Mouse (Mus musculus): ENCODE results near the gene Fam169b. TPM values are rescaled to one million over a fixed set of nuclear protein-coding genes. Genes with fewer than 3 reads are reported as not detected.
A peak's percentile ranks its signal among the peaks of the same experiment; 100 is the strongest.
"Not testable (repeated sequence)": the region's sequence is repeated elsewhere in the genome, so short reads cannot be mapped to it uniquely, and the experiment has no call there.

Fam169b gene
- polyA plus RNA-seq, 1 experiment, result 0.86 TPM

- H3K27me3 ChIP-seq (replicated peaks), result peaks cover 19% of the 10 kb centered on the region
- no peaks in the 10 kb centered on the region for H3K36me3 ChIP-seq (replicated peaks; ENCODE audit: low read length)
- H3K4me3 ChIP-seq (replicated peaks), result no peak overlapping the region
- H3K9me3 ChIP-seq, result no peaks in the 10 kb centered on the region
- H3K4me1 ChIP-seq, result peaks cover 17% of the 10 kb centered on the region
- no peak for TF ChIP-seq GATA1 (IDR thresholded peaks at IDR 0.05; ENCODE audit: borderline replicate concordance, low read length)
- TF ChIP-seq FLI1 (IDR thresholded peaks at IDR 0.05; ENCODE audit: low read length), result no peak
Measured at GRCm38 (mm10) chr7:68274951-68275350, 1.3 kb downstream of the Fam169b start.

- not testable (repeated sequence) for H3K36me3 ChIP-seq (replicated peaks; ENCODE audit: low read length); H3K9me3 ChIP-seq
- Histone ChIP-seq H3K27me3 (replicated peaks) (peaks cover 19% of the 10 kb centered on the region), H3K4me1 (peaks cover 17% of the 10 kb centered on the region), H3K4me3 (replicated peaks) (peak overlapping the region; percentile 92)
Measured at GRCm38 (mm10) chr7:68275445-68275837, 1.8 kb downstream of the Fam169b start.

GRCm38 (mm10) chr7:68275838-68276731 is 2.4 kb downstream of the Fam169b start:
- H3K36me3 ChIP-seq (replicated peaks; ENCODE audit: low read length), result no peaks in the 10 kb centered on the region
- H3K9me3 ChIP-seq, result no peaks in the 10 kb centered on the region
- H3K4me3 ChIP-seq (replicated peaks), result peak overlapping the region; percentile 92
- peaks cover 20% of the 10 kb centered on the region for H3K4me1 ChIP-seq
- TF ChIP-seq FLI1 (IDR thresholded peaks at IDR 0.05; ENCODE audit: low read length) (no peak), GATA1 (IDR thresholded peaks at IDR 0.05; ENCODE audit: borderline replicate concordance, low read length) (no peak)
- peaks cover 19% of the 10 kb centered on the region for H3K27me3 ChIP-seq (replicated peaks)

GRCm38 (mm10) chr7:68277054-68277896 is 3.6 kb downstream of the Fam169b start:
- Histone ChIP-seq H3K36me3 (replicated peaks; ENCODE audit: low read length) (no peaks in the 10 kb centered on the region), H3K9me3 (no peaks in the 10 kb centered on the region), H3K27me3 (replicated peaks) (peaks cover 19% of the 10 kb centered on the region), H3K4me3 (replicated peaks) (no peak overlapping the region), H3K4me1 (peaks cover 22% of the 10 kb centered on the region)
- TF ChIP-seq FLI1 (IDR thresholded peaks at IDR 0.05; ENCODE audit: low read length) (no peak), GATA1 (IDR thresholded peaks at IDR 0.05; ENCODE audit: borderline replicate concordance, low read length) (no peak)

- no peaks in the 10 kb centered on the region for H3K36me3 ChIP-seq (replicated peaks; ENCODE audit: low read length)
- peaks cover 19% of the 10 kb centered on the region for H3K27me3 ChIP-seq (replicated peaks)
- peaks cover 28% of the 10 kb centered on the region for H3K4me1 ChIP-seq
- TF ChIP-seq FLI1 (IDR thresholded peaks at IDR 0.05; ENCODE audit: low read length) (no peak), GATA1 (IDR thresholded peaks at IDR 0.05; ENCODE audit: borderline replicate concordance, low read length) (no peak)
- no peaks in the 10 kb centered on the region for H3K9me3 ChIP-seq
- no peak overlapping the region for H3K4me3 ChIP-seq (replicated peaks)
Measured at GRCm38 (mm10) chr7:68277897-68278270, 4.2 kb downstream of the Fam169b start.

- Histone ChIP-seq H3K4me1 (peaks cover 30% of the 10 kb centered on the region), H3K27me3 (replicated peaks) (peaks cover 19% of the 10 kb centered on the region), H3K36me3 (replicated peaks; ENCODE audit: low read length) (no peaks in the 10 kb centered on the region), H3K9me3 (no peaks in the 10 kb centered on the region), H3K4me3 (replicated peaks) (no peak overlapping the region)
- no peak for TF ChIP-seq FLI1 (IDR thresholded peaks at IDR 0.05; ENCODE audit: low read length)
- no peak for TF ChIP-seq GATA1 (IDR thresholded peaks at IDR 0.05; ENCODE audit: borderline replicate concordance, low read length)
Measured at GRCm38 (mm10) chr7:68278385-68278784, 4.7 kb downstream of the Fam169b start.

GRCm38 (mm10) chr7:68278908-68279307 is 5.3 kb downstream of the Fam169b start:
- Histone ChIP-seq H3K27me3 (replicated peaks) (peaks cover 16% of the 10 kb centered on the region), H3K4me3 (replicated peaks) (no peak overlapping the region), H3K36me3 (replicated peaks; ENCODE audit: low read length) (no peaks in the 10 kb centered on the region), H3K9me3 (no peaks in the 10 kb centered on the region), H3K4me1 (peaks cover 35% of the 10 kb centered on the region)
- TF ChIP-seq FLI1 (IDR thresholded peaks at IDR 0.05; ENCODE audit: low read length), result no peak
- TF ChIP-seq GATA1 (IDR thresholded peaks at IDR 0.05; ENCODE audit: borderline replicate concordance, low read length), result no peak

GRCm38 (mm10) chr7:68279481-68279880 is 5.8 kb downstream of the Fam169b start:
- Histone ChIP-seq H3K4me1 (peaks cover 36% of the 10 kb centered on the region), H3K36me3 (replicated peaks; ENCODE audit: low read length) (no peaks in the 10 kb centered on the region), H3K9me3 (no peaks in the 10 kb centered on the region), H3K4me3 (replicated peaks) (no peak overlapping the region), H3K27me3 (replicated peaks) (peaks cover 16% of the 10 kb centered on the region)
- no peak for TF ChIP-seq FLI1 (IDR thresholded peaks at IDR 0.05; ENCODE audit: low read length)
- TF ChIP-seq GATA1 (IDR thresholded peaks at IDR 0.05; ENCODE audit: borderline replicate concordance, low read length), result no peak

GRCm38 (mm10) chr7:68280352-68280869 is 6.8 kb downstream of the Fam169b start:
- Histone ChIP-seq H3K9me3 (no peaks in the 10 kb centered on the region), H3K4me3 (replicated peaks) (no peak overlapping the region), H3K36me3 (replicated peaks; ENCODE audit: low read length) (no peaks in the 10 kb centered on the region), H3K4me1 (peaks cover 39% of the 10 kb centered on the region), H3K27me3 (replicated peaks) (peaks cover 13% of the 10 kb centered on the region)
- TF ChIP-seq GATA1 (IDR thresholded peaks at IDR 0.05; ENCODE audit: borderline replicate concordance, low read length) (no peak), FLI1 (IDR thresholded peaks at IDR 0.05; ENCODE audit: low read length) (no peak)

GRCm38 (mm10) chr7:68281341-68281740 is 7.7 kb downstream of the Fam169b start:
- no peaks in the 10 kb centered on the region for H3K36me3 ChIP-seq (replicated peaks; ENCODE audit: low read length)
- H3K4me1 ChIP-seq, result peaks cover 40% of the 10 kb centered on the region
- TF ChIP-seq GATA1 (IDR thresholded peaks at IDR 0.05; ENCODE audit: borderline replicate concordance, low read length) (no peak), FLI1 (IDR thresholded peaks at IDR 0.05; ENCODE audit: low read length) (no peak)
- peaks cover 8% of the 10 kb centered on the region for H3K27me3 ChIP-seq (replicated peaks)
- no peak overlapping the region for H3K4me3 ChIP-seq (replicated peaks)
- H3K9me3 ChIP-seq, result no peaks in the 10 kb centered on the region

All from megakaryocyte, embryonic 14.5 days (primary cell).